Mouse (Mus musculus): ENCODE measurements at regions not wholly inside any gene's neighbourhood (a gene's known extent, or its start where the extent isn't known, plus 50 kb on each side); places are given as distances from the start of the nearest gene placed in this dataset.

GRCm38 (mm10) chr12:78099761-78100160 is 94.3 kb upstream of the Gm6657 start:
- no peak for TF ChIP-seq GATA1 (IDR thresholded peaks at IDR 0.05; ENCODE audit: borderline replicate concordance, low read length)
- TF ChIP-seq FLI1 (IDR thresholded peaks at IDR 0.05; ENCODE audit: low read length): no peak

Measured in megakaryocyte, embryonic 14.5 days (primary cell).